Mouse (Mus musculus) right cerebral cortex, postnatal 36 days (tissue): ENCODE results near the gene Gm49358.

Source experiments
- DNase-seq, 2 experiments: peaks; one replicate each; pipeline ENCODE4 v3.0.0; 2022; ENCODE audit warnings: low spot score in 2 of 2, mixed read lengths in 1 of 2

Gene Gm49358

GRCm38 (mm10) chr10:86872591-86872990 lies 108.8 kb downstream of the Gm49358 start:
- no peak for DNase-seq

DNA sequence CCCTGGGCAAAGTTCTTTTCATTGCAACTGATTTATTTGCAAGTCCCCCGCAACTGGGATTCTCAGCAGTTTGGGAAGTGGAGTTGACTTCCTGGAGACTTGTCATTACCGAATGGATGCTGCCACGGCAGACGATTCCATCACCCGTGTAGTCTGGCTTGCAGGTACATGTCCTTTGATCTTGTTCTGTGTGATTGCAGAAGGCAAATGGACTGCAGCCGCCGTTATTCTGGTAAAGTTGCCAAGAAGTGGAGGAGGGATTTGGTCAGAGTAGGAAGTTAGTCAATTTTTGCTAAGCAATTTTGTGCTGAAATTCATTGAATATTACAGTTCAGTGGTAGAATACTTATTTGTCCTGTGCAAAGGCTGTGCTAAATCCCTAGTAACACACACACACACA lies 114.9 kb downstream of the Gm49358 start:
- no peak for DNase-seq

- DNase-seq = no peak
Measured at GRCm38 (mm10) chr10:86880071-86880806, 116.5 kb downstream of the Gm49358 start.

DNA sequence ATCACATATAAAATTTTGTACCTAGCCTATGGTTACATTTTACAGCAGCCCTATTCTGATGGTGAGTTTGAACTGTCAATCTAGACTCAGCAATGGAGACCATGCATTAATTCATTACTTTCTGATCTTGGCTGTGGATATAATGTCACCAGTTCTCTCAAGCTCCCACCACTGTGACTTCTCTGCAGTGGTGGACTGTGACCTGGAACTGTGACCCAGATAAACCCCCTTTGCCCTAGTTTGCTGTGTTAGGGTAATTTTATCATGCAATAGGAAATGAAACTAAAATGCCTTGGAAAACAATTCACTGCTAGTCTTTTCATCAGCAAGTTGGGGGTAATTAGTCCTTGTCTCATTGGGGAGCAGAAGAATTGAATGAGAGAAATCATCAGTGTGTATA lies 117.7 kb downstream of the Gm49358 start:
- no peak for DNase-seq
